Mouse (Mus musculus): ENCODE data around the gene Zfp646. TPM values are rescaled to one million over a fixed set of nuclear protein-coding genes. Genes with fewer than 3 reads are reported as not detected.
"Not testable (repeated sequence)": the region's sequence is repeated elsewhere in the genome, so short reads cannot be mapped to it uniquely, and the experiment has no call there.

Gene Zfp646
- polyA plus RNA-seq (2012; rRNA removed), result 12.8 and 19.5 TPM in 2 replicates

DNA sequence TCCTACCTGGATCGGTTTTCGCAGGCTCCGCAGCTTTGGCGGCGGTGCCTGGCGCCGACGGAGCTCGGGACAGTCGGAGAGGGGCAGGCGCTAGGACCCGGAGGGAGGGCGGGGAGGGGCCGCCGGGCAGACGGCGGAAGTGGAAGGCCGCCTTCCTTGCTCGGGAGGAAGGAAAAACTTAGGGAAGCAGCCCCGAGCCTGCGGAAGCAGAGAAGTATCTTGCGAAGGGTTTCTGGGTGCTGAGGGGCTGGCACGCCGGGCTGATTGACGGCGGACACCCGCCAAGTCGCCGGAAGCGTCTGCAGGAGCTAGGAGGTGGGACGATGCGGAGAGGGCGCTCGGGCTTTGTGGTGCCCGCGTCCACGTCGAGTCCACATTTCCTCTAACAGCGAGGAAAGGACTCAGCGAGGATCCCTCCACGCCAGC lies at the start of gene Zfp646:
Zfp646 (plus strand) TSS at position 181 of the 426 bp plus-strand sequence.
- WGBS, result under 1% methylated on average over 41 of the region's 41 CpGs
- DNase-seq (ENCODE audit: low read depth, low spot score), result peak; percentile 57

DNA sequence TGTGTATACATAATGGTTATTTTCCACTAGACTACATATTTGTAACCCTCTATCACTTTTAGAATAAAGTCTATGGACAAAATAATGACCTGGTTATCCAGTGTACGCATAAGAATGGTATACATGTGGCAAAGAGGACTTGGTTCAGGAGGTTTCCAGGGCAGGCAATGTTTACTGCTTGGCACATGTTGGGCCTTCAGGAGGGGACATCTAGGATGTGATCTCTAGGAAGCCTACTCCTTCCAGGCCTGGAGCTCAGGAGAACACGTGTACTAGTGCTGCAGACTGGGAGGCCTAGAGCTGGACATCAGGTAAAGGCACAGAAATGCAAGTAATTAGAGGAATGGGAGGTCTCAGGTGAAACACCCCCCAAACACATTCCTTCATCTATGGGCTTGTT lies 40.5 kb upstream of the Zfp646 start:
- no peak for DNase-seq (ENCODE audit: low read depth, low spot score)
- WGBS, result 81% methylated on average over 2 of the region's 2 CpGs

DNA sequence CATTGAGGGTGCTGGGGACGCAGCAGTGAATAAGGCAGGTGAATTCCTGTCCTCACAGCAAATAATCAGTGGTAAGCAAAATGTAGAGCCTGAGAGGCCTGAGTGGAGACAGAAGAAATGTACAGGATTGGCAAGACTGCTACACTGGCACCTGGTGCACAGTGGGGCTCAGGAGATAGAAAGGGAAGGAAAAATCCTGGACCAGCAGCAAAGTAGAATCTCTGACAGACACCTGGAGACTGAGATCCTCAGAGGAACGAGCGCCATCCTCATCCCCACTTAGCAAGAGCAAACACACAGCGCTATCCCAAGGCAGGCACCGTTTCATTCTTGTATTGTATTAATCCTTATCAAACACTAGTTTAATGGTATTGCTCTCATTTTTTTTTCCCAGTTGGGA lies 38.5 kb upstream of the Zfp646 start:
- DNase-seq (ENCODE audit: low read depth, low spot score), result no peak
- 87% methylated on average over 5 of the region's 5 CpGs for WGBS

DNA sequence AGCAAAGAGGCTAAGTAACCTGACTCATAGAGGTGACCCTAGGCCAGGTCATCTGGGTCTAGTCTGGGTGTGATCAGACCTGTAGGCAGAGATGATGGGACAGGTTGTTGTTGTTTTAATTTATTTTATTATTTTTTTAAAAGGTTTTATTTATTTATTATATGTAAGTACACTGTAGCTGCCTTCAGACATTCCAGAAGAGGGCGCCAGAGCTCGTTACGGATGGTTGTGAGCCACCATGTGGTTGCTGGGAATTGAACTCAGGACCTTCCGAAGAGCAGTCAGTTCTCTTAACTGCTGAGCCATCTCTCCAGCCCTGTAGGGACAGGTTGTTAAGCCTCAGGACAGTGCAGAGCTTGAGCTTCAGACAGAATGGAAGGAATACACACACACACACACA lies 38.1 kb upstream of the Zfp646 start:
- 85% methylated on average over 4 of the region's 4 CpGs for WGBS
- DNase-seq (ENCODE audit: low read depth, low spot score), result not testable (repeated sequence)

DNA sequence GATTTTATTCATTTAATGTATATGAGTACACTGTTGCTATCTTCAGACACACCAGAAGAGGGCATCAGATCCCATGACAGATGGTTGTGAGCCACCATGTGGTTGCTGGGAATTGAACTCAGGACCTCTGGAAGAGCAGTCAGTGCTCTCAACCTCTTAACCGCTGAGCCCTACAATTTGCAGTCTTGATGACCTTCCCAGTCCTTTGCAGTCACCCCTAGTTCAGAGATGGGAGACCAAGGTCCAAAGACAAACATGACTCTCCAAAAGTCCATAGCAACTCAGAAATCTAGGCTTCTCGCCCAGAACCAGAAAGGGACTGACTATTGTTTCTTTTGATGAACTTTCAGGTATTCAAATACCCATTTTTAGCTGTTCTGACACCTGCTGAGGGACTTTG lies 36.0 kb upstream of the Zfp646 start:
- 96% methylated on average over 2 of the region's 2 CpGs for WGBS
- not testable (repeated sequence) for DNase-seq (ENCODE audit: low read depth, low spot score)

DNA sequence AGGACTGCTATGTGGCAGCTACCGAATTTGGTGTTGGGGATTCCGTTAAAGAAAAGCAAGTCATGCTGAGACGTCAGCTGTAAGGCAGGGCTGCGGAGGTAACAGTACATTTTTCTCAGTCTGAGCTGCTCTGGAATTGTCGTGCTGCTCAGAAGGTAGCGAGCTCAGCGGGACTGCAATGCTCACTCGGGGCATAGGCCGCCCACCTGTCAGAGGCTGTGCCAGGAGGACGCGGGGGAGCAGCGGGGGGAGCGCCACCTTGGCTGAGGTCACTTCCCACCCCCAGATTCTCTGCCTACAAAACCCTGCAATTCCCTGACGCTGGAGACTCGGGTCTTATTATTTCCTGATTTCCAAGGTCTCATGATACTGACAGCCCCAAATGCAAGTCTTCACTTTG lies 35.1 kb upstream of the Zfp646 start:
- 3% methylated on average over 15 of the region's 15 CpGs for WGBS
- no peak for DNase-seq (ENCODE audit: low read depth, low spot score)

DNA sequence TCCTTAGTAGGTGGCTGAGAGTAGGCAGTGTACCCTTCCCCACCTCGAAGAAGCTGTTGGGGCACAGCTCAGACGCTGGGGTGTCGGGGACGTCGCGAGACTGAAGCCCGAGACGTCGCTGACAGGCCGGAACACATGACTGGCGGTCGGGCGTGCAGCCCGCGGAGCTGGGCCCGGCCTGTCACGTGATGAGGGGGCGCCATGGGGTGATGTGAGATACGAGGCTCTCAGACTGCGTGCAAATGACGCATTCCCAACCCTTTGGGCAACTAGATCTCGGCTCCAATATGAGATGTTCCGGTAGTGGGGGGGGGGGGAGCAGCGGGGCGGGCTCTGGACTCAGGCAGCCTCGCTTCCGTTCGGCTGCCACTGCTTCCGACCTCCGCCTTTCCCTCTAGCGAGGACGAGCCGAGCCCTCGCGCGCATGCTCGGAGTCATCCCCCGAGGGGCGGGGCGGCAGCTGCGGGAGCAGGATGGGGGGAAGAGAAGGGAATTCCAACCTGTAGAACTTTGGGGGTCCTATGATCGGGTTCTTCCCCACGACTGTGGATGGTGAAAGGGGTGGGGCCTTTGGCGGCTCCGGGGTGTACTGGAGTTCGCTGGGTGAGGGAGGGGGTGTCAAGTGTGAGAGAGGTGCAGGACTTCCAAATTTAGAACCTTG lies 34.6 kb upstream of the Zfp646 start:
- under 1% methylated on average over 46 of the region's 46 CpGs for WGBS
- DNase-seq (ENCODE audit: low read depth, low spot score), result peak; percentile 80

DNA sequence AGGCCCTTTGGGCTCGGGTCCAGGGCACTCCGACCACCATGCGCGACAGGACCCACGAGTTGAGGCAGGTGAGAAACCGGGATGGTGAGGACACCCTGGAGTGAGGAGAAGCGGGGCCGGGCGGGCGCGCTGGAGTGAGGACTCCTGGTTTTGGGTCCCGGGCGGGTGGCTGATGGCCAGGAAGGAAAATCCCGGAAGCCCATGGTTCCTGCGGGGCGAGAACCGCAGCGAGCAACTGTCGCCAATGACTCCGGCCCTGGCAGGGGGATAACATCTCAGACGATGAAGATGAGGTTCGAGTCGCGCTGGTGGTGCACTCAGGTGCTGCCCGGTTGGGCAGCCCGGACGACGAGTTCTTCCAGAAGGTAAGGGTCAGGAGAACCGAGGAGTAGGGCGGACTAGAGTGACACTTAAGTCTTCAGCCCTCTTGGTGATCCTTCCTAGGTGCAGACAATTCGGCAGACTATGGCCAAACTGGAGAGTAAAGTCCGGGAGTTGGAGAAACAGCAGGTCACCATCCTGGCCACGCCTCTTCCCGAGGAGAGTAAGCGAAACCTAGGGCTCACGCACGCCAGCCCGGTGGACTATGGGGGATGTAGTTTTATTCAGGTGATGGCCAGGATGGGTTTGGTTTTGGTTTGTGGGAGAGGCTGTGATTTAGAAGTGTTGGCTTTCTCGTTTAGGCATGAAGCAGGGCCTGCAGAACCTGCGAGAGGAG lies 33.9 kb upstream of the Zfp646 start:
- 1% methylated on average over 40 of the region's 40 CpGs for WGBS
- DNase-seq (ENCODE audit: low read depth, low spot score), result peak; percentile 79

DNA sequence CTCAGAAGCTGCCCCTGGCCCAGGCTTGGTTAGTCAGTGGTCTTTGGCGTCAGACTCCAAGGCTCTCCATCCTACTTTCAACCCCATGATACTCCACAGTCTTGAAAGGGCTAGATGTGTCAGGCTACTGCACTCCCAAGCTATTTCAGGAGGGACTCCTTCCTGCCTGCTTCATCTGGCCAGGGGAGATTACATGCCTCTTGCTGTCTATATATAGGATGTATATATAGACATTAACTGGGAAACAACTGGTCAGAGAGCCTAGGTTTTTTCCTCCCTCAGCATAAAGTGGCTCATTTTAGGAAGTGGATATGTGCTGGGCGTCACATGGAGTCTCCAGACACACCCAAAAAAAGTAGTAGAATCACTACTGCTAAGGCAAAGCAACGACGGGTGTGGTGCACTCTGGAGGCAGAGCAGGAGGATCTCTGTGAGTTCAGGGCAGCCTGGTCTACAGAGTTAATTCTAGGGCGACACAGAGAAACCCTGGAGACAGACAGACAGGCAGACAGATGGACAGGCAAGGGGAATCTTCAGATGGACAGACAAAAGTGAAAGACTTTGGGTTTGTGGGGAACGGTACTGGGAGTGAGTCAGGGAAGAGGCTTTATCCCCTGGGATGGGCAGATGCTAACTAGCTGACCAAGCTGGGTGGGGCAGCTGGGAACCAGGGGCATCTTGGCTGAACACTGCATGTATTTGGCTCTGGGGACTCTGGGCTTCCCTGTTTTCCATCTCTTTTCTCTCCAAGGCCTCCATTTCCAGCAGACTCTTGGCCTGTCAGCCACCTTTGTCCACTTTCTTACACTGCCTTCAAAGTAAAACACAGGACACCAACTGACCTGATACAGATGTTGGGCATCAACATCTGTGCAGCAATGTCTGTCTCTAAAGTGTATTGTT lies 25.8 kb upstream of the Zfp646 start:
- DNase-seq (ENCODE audit: low read depth, low spot score), result no peak
- 47% methylated on average over 6 of the region's 6 CpGs for WGBS

DNA sequence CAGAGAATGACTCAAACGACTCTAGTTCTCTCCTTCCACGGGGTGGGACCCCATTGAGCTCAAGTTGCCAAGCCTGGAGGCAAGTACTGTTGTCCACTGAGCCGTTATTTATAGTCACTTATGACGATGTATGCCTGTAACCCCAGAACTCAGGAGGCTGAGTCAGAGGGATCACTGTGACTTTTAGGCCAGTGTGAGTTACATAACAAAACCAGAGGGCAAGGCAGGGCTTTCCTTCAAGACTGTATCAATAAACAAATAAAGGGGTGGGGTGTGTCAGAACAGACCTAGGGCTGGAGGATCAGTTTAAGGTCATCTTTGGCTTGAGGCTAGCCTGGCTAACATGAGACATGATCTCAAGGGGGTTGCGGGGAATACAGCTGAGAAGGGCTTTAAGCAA lies 25.1 kb upstream of the Zfp646 start:
- DNase-seq (ENCODE audit: low read depth, low spot score), result no peak
- WGBS, result 28% methylated on average over 5 of the region's 5 CpGs

DNA sequence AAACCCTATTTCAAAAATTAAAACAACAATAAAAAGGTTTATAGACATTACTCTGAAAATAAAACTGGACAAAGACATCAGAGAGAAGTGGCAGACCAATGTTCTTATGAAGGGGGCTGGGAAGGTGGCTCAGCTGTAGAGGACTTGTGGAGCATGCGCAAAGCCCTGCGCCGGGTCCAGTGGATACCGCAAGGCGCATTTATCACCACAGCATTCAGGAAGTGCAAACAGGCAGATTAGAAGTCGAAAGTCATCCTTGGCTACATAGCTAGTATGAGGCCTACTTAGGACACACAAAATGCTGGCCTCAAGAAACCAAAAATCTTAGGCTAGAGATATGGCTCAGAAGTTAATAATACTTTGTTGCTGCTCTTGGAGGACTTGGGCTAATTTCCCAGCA lies 17.8 kb upstream of the Zfp646 start:
- DNase-seq (ENCODE audit: low read depth, low spot score), result no peak
- 90% methylated on average over 6 of the region's 6 CpGs for WGBS

DNA sequence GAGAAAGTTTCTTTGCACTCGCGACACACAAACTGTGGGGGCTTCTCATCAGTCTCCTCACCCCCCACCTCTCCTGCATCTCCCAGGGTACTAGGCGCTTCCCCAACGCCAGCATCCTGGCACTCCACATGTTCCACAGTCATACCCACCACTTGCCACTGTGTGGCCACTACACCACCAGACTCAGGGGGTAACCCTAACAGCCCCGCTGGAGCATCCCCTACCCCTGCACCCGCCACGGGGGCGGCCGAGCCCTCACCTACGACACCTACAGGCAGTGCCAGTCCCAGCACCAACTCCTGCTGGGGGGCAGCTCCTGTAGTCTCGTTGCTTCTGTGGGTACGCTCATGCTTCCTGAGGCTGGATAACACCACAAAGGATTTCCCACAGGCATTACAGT lies 9.6 kb upstream of the Zfp646 start:
- WGBS, result 92% methylated on average over 12 of the region's 12 CpGs
- DNase-seq (ENCODE audit: low read depth, low spot score), result no peak

DNA sequence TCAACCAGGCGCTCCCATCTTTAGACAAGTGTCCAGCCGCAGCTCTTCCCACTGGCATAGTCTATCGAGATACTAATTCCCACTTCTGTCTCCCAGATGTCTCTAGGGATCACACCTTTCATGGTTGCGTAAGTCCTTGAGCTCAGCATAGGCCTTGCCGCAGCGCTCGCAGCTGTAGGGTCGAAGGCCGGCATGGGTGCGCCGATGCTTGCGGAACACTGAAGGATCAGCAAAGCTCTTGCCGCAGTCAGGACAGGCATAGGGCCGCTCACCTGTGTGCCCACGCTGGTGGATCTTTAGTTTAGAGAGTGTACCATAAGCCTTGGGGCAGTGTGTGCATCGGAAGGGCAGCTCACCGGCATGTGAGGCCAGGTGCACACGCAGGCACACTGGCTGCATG lies 8.4 kb upstream of the Zfp646 start:
- 96% methylated on average over 18 of the region's 18 CpGs for WGBS
- no peak for DNase-seq (ENCODE audit: low read depth, low spot score)

DNA sequence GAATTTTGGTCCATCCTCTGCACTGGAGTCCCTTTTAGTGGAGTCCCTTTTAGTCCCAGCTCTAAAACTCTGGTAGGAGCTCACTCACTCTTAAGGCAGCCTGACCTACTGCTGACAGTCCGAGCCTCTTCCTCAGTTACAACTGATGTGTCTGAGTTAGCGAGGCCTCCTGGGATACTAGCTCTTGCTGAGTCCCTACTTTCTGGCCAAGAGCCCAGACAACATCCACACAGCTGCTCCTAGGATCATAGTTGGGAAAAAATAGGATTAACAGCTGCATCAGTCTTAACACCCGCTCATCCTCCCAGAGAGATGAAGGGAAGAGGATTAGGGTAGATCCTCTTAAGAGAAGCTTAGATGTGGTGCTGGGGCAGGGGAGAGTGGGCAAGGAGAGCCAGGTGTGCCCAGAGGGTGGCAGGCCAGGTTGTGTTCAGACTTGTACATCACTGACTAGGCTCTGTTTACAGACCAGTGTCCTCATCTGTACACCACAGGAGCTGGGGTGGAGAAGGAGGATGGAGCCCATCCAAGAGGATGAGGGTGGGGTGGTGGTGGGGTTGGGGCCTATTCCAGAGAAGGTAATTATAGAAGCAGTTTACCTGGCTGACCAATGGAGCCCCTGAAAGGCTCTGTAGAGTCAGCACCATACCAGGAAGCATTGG lies 6.7 kb upstream of the Zfp646 start:
- DNase-seq (ENCODE audit: low read depth, low spot score), result no peak
- 61% methylated on average over 3 of the region's 3 CpGs for WGBS

DNA sequence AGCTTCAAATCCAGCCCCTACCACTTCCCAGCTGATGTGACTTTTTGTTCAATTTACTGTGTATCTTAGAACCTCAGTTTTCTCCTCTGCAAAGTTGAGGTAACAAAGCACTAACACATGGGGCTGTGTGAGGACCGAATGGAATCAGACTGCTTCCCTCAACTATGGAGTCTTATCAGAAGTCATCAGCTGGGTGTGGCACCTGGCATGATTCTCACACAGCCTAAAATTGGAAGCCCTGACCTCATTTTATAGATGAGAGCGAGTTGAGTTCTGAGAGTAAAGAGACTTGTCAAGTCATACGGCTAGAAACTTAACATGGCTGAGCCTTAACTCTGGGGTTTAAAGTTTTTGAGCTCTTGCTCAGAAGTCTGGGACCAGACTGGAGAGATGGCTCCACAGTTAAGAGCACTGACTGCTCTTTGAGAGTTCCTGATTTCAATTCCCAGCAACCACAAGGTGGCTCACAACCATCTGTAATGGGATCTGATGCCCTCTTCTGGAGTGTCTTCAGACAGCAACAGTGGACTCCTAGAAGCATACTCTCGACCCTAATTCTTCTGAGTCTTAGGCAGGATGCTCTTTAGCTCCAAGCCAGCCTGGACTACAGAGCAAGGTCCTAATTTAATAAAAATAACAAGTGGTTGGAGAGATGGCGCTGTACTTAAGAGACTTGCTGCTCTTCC lies 5.7 kb upstream of the Zfp646 start:
- 53% methylated on average over 5 of the region's 5 CpGs for WGBS
- no peak for DNase-seq (ENCODE audit: low read depth, low spot score)

DNA sequence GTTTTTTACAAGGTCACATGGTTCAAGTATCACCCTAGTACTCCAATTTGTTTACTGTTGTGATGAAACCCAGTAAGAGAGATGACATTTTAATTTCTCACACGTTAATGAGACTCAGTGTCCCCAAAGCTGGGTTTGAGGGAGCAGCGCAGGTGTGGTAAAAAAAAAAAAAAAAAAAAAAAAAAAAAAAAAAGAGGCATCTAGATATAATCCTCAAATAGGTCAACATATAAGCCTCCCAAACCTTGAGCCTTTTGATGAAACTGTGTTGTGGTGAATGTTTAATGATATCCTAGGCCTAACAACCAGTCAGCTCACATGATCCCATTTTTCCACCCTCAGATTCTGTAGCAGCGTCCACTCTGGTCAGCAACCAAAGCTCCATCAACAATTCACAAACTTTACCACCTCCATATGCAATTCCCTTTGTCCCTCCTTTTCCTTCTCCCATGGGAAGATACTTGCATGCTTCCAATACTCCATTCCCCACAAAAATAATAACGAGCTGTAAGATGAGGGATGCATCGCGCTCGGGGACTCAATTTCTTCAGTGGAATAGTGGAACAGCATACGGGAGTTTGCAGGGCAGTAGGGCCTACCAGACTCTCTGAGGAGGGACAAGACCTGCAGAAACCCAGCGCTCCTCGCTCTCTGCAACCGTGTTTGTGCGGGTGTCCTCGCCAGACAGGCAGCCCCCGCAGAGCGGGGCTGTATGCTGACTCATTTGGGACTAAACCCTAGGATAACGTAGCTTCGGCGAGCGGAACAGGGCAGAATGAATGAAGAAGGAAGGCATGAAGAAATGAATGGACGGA lies 1.0 kb upstream of the Zfp646 start:
- DNase-seq (ENCODE audit: low read depth, low spot score), result no peak
- 3% methylated on average over 20 of the region's 20 CpGs for WGBS

DNA sequence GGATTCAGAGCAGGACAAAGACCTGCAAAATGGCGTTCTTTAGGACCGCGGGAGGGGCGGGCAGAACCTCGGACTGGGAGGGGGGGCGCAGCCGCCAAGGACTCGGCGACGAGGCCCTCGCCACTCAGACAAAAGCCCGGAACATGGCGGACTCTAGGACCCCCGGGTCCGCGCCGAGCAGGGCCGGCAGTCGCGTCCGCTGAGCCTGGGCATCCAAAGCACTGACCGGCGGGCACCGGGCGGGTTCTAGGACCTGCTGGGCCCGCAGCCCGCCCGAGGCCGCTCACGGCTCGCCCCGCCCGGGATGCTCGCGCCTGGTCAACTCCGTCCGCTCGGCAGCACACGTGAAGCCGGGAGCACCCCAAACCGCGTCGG lies 407 bp upstream of the Zfp646 start:
- WGBS, result under 1% methylated on average over 43 of the region's 43 CpGs
- peak; percentile 73 for DNase-seq (ENCODE audit: low read depth, low spot score)

DNA sequence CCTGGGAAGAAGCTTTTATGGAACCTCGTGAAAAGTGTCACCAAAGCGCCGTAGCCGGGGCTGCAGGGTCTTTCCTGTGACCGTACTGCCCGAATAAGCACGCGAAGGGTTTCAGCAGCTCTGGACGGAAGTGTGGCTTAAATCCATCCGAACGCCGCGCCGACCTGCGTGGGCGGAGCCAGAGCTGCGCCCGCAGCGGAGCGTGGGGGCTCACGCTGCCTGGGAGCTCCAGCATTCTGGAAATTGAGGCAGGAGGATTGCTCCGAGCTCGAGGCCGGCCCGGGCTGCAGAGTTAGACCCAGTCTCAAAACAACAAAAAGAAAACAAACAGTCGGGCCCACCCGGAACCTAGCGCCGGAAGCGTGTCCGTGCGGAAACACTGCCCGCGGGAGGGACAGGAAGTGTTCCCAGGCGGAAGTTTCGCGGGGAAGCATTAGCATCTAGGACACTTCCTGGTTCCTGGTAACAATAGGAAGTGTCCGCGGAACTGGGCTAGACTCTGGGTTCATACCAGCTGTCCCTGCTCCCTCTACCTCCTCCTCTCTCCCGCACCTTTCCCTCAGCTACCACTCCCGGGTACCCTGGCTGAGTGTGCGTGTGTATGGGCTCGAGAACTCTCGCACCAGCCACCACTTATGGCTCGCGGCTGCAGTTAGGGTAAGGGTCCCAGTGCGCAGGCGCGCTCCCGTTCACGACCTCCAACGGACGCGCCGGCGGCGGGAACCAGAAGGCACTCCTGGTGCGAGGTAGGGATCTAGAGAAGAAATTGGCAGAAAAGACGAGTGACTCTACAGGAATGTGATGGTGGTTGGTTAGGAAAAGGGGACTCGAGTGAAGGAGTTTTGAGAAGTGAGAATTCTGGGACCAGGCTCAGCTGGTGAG lies 687 bp downstream of the Zfp646 start, which contains the start of gene Zfp668:
Zfp668 (minus strand) TSS at position 362 of the 882 bp plus-strand sequence.
- WGBS, result under 1% methylated on average over 60 of the region's 60 CpGs
- DNase-seq (ENCODE audit: low read depth, low spot score), result peak; percentile 73
